Mouse (Mus musculus) MEL (cell line): ENCODE measurements around the gene Sbno2. TPM values are rescaled to one million over a fixed set of nuclear protein-coding genes. Genes with fewer than 3 reads are reported as not detected.

Experiments
- DNase-seq: peaks from one replicate; pipeline ENCODE4 v3.0.0; 2011; ENCODE audit warnings: low read depth, low spot score
- H3K27ac ChIP-seq: 2 replicates; pipeline ENCODE4 v1.5.1; 2012; ENCODE audit warnings: low read depth, mild to moderate bottlenecking, control low read depth, low read length, moderate library complexity; ENCODE audit not compliant: control insufficient read depth
- H3K27me3 ChIP-seq, 2 experiments: fragments of 150-350 bp in 1 of 2; sonication (generic) in 1 of 2; 2 replicates each; pipeline ENCODE4 v1.6.1; 2012; ENCODE audit warnings: low read length in 2 of 2, mild to moderate bottlenecking in 2 of 2, improper control_type of control experiment in 1 of 2, moderate library complexity in 1 of 2; ENCODE audit not compliant: insufficient read depth in 2 of 2, control insufficient read depth in 1 of 2
- H3K36me3 ChIP-seq, 2 experiments: 2 replicates each; pipeline ENCODE4 v1.6.1; 2012 to 2014; ENCODE audit warnings: low read length in 2 of 2, improper control_type of control experiment in 1 of 2, inconsistent platforms in 1 of 2, mild to moderate bottlenecking in 1 of 2; ENCODE audit not compliant: insufficient read depth in 2 of 2, control insufficient read depth in 1 of 2
- H3K4me1 ChIP-seq, 2 experiments: fragments of 150-350 bp in 1 of 2; sonication (generic) in 1 of 2; 2 replicates each; pipeline ENCODE4 v1.6.1; 2012; ENCODE audit warnings: low read length in 2 of 2, improper control_type of control experiment in 1 of 2, mild to moderate bottlenecking in 1 of 2; ENCODE audit not compliant: insufficient read depth in 2 of 2, control insufficient read depth in 1 of 2
- H3K4me3 ChIP-seq, 2 experiments: fragments of 150-350 bp in 1 of 2; sonication (generic) in 1 of 2; 2 replicates each; pipeline ENCODE4 v1.5.1; 2012; ENCODE audit warnings: low read depth in 2 of 2, low read length in 2 of 2, mild to moderate bottlenecking in 2 of 2, moderate library complexity in 2 of 2, control low read depth in 1 of 2, improper control_type of control experiment in 1 of 2; ENCODE audit not compliant: control insufficient read depth in 1 of 2, insufficient read depth in 1 of 2
- H3K79me2 ChIP-seq: 2 replicates; pipeline ENCODE4 v1.6.1; 2012; ENCODE audit warnings: mild to moderate bottlenecking, low read length, moderate library complexity; ENCODE audit not compliant: control insufficient read depth, poor library complexity, insufficient read depth
- H3K9ac ChIP-seq: 2 replicates; pipeline ENCODE4 v1.6.1; 2012; ENCODE audit warnings: low read depth, mild to moderate bottlenecking, control low read depth, low read length, moderate library complexity; ENCODE audit not compliant: control insufficient read depth, poor library complexity, severe bottlenecking
- H3K9me3 ChIP-seq: fragments of 150-350 bp; sonication (generic); replicated peaks from 2 replicates; pipeline ENCODE4 v1.6.1; 2012; ENCODE audit warnings: mild to moderate bottlenecking, low read length, improper control_type of control experiment, moderate library complexity; ENCODE audit not compliant: insufficient read depth
- CHD2 ChIP-seq: IDR thresholded peaks from 2 replicates; pipeline ENCODE4 v1.6.1; 2011; ENCODE audit warnings: low read length, improper control_type of control experiment
- CTCF ChIP-seq, 3 experiments: IDR thresholded peaks in 2 of 3; conservative IDR thresholded peaks in 1 of 3; 2 replicates each; pipeline ENCODE4 v1.5.1; 2011 to 2012; ENCODE audit warnings: low read length in 3 of 3, low read depth in 2 of 3, mild to moderate bottlenecking in 2 of 3, improper control_type of control experiment in 1 of 3, inconsistent platforms in 1 of 3, mixed read lengths in 1 of 3, moderate library complexity in 1 of 3; ENCODE audit not compliant: control insufficient read depth in 1 of 3, insufficient read depth in 1 of 3, poor library complexity in 1 of 3, severe bottlenecking in 1 of 3
- E2F4 ChIP-seq: IDR thresholded peaks from 2 replicates; pipeline ENCODE4 v1.6.1; 2011; ENCODE audit warnings: low read depth, low read length, improper control_type of control experiment, borderline replicate concordance
- ETS1 ChIP-seq: IDR thresholded peaks from 2 replicates; pipeline ENCODE4 v1.6.1; 2012; ENCODE audit warnings: low read depth, mild to moderate bottlenecking, inconsistent platforms, low read length, improper control_type of control experiment, moderate library complexity
- GATA1 ChIP-seq: IDR thresholded peaks from 2 replicates; pipeline ENCODE4 v1.6.1; 2011; ENCODE audit warnings: low read depth, low read length, improper control_type of control experiment
- HCFC1 ChIP-seq: IDR thresholded peaks from 2 replicates; pipeline ENCODE4 v1.6.1; 2012; ENCODE audit warnings: low read depth, mild to moderate bottlenecking, inconsistent platforms, low read length, improper control_type of control experiment, moderate library complexity
- KAT2A ChIP-seq: conservative IDR thresholded peaks from 2 replicates; pipeline ENCODE4 v1.6.1; 2012; ENCODE audit warnings: low read depth, low read length, improper control_type of control experiment, inconsistent platforms
- MEF2A ChIP-seq: IDR thresholded peaks from 2 replicates; pipeline ENCODE4 v1.6.1; 2014; ENCODE audit warnings: low read depth, mild to moderate bottlenecking, inconsistent platforms, low read length, improper control_type of control experiment; ENCODE audit not compliant: poor library complexity, insufficient replicate concordance, severe bottlenecking; ENCODE audit errors: extremely low read depth
- MXI1 ChIP-seq: IDR thresholded peaks from 2 replicates; pipeline ENCODE4 v1.6.1; 2011; ENCODE audit warnings: mild to moderate bottlenecking, low read depth, low read length, improper control_type of control experiment
- MYC ChIP-seq: IDR thresholded peaks from 2 replicates; pipeline ENCODE4 v1.6.1; 2011; ENCODE audit warnings: low read depth, mild to moderate bottlenecking, low read length, improper control_type of control experiment, moderate library complexity
- POLR2A ChIP-seq, 2 experiments: IDR thresholded peaks; 2 replicates each; pipeline ENCODE4 v1.6.1; 2011 to 2012; ENCODE audit warnings: low read length in 2 of 2, mild to moderate bottlenecking in 2 of 2, control low read depth in 1 of 2, improper control_type of control experiment in 1 of 2, low read depth in 1 of 2, moderate library complexity in 1 of 2; ENCODE audit not compliant: control insufficient read depth in 1 of 2, insufficient read depth in 1 of 2, poor library complexity in 1 of 2
- POLR2AphosphoS2 ChIP-seq: IDR thresholded peaks from 2 replicates; pipeline ENCODE4 v1.6.1; 2011; ENCODE audit warnings: low read length, improper control_type of control experiment
- POLR2AphosphoS5 ChIP-seq: IDR thresholded peaks from 2 replicates; pipeline ENCODE4 v1.6.1; 2012; ENCODE audit warnings: low read depth, borderline replicate concordance, mild to moderate bottlenecking, inconsistent platforms, low read length, moderate library complexity, mixed read lengths
- RCOR1 ChIP-seq: IDR thresholded peaks from 2 replicates; pipeline ENCODE4 v1.6.1; 2012; ENCODE audit warnings: low read depth, mild to moderate bottlenecking, inconsistent platforms, low read length, improper control_type of control experiment
- SIN3A ChIP-seq: IDR thresholded peaks from 2 replicates; pipeline ENCODE4 v1.6.1; 2012; ENCODE audit warnings: low read length, improper control_type of control experiment, inconsistent platforms
- TAL1 ChIP-seq: IDR thresholded peaks from 2 replicates; pipeline ENCODE4 v1.6.1; 2012; ENCODE audit warnings: mild to moderate bottlenecking, inconsistent platforms, low read length, moderate library complexity, mixed read lengths
- TCF12 ChIP-seq: IDR thresholded peaks from 2 replicates; pipeline ENCODE4 v1.6.1; 2014; ENCODE audit warnings: low read depth, mild to moderate bottlenecking, inconsistent platforms, low read length, improper control_type of control experiment, moderate library complexity
- UBTF ChIP-seq: IDR thresholded peaks from 2 replicates; pipeline ENCODE4 v1.6.1; 2012; ENCODE audit warnings: low read depth, mild to moderate bottlenecking, inconsistent platforms, low read length, improper control_type of control experiment, moderate library complexity, borderline replicate concordance; ENCODE audit not compliant: insufficient read depth
- USF1 ChIP-seq: IDR thresholded peaks from 2 replicates; pipeline ENCODE4 v1.6.1; 2014; ENCODE audit warnings: low read depth, mild to moderate bottlenecking, inconsistent platforms, low read length, improper control_type of control experiment, moderate library complexity
- USF2 ChIP-seq, 2 experiments: IDR thresholded peaks; 2 replicates each; pipeline ENCODE4 v1.6.1; 2011 to 2012; ENCODE audit warnings: improper control_type of control experiment in 2 of 2, low read length in 2 of 2, borderline replicate concordance in 1 of 2, inconsistent platforms in 1 of 2, low read depth in 1 of 2, mild to moderate bottlenecking in 1 of 2; ENCODE audit not compliant: insufficient read depth in 1 of 2
- ZKSCAN1 ChIP-seq: IDR thresholded peaks from 2 replicates; pipeline ENCODE4 v1.6.1; 2012; ENCODE audit warnings: low read depth, mild to moderate bottlenecking, inconsistent platforms, low read length, improper control_type of control experiment, moderate library complexity
- polyA plus RNA-seq, 2 experiments: library from polyadenylated mRNA; stranded (reverse) in 1 of 2; unstranded in 1 of 2; fragments of >175 nt in 1 of 2; fragments of >200 nt in 1 of 2; gene quantifications; 2 replicates each; pipeline versions ENCODE4 v1.2.1 to v1.2.4; 2012; ENCODE audit warnings: low replicate concordance in 2 of 2, low read depth in 1 of 2; ENCODE audit not compliant: insufficient read length in 2 of 2, insufficient read depth in 1 of 2, missing spikeins in 1 of 2
- total RNA-seq: library from RNA; depleted of rRNA; stranded (reverse); fragments of 300-350 nt; gene quantifications from 2 replicates; pipeline ENCODE4 v1.2.3, GENCODE M21; 2012

Sbno2 gene
- total and polyA plus RNA-seq, 3 experiments, result 15.8 to 29.0 TPM; not detected in 1

GRCm38 (mm10) chr10:80048834-80049233 lies 56.5 kb downstream of the Sbno2 start (continued):
- TF ChIP-seq TCF12, result peak; percentile 84
- TF ChIP-seq MEF2A, result no peak
- TF ChIP-seq ZKSCAN1, result no peak
- TF ChIP-seq MYC, result peak; percentile 83; the same call in 1 of the 2 replicates
- peak; percentile 95 for TF ChIP-seq ETS1
- 0 out of 2 replicates have a peak, but pooled peaks have one; percentile 7 for TF ChIP-seq KAT2A
- TF ChIP-seq POLR2AphosphoS5, result no peak
- TF ChIP-seq TAL1, result no peak
- no peak for TF ChIP-seq USF2 (IDR thresholded peaks at IDR 0.05; ENCODE audit: borderline replicate concordance in 1 of 2, insufficient read depth in 1 of 2, low read depth in 1 of 2, low read length in 2 of 2)
- TF ChIP-seq RCOR1, result peak; percentile 84
- TF ChIP-seq UBTF, result no peak
- TF ChIP-seq USF1, result 0 out of 2 replicates have a peak, but pooled peaks have one; percentile 21
- peak; percentile 58; the same call in 1 of the 2 replicates for TF ChIP-seq HCFC1
- peak; percentile 92 for TF ChIP-seq MXI1
- TF ChIP-seq GATA1, result peak; percentile 99
- TF ChIP-seq SIN3A, result peak; percentile 92
- TF ChIP-seq CHD2, result no peak; the same call in 1 of the 2 replicates
- TF ChIP-seq E2F4, result no peak
- TF ChIP-seq POLR2A (IDR thresholded peaks at IDR 0.05; ENCODE audit: control insufficient read depth in 1 of 2, insufficient read depth in 1 of 2, low read depth in 1 of 2, low read length in 2 of 2, poor library complexity in 1 of 2), result no peak
- TF ChIP-seq, all 39 proteins: peak for 18

- TF ChIP-seq MYC (no peak), POLR2AphosphoS2 (no peak), SIN3A (no peak), CTCF (IDR thresholded peaks at IDR 0.05 in 2 of 3, conservative IDR thresholded peaks at IDR 0.05 in 1 of 3; ENCODE audit: control insufficient read depth in 1 of 3, insufficient read depth in 1 of 3, low read depth in 2 of 3, low read length in 3 of 3, poor library complexity in 1 of 3, severe bottlenecking in 1 of 3) (no peak), MXI1 (no peak)
- TF ChIP-seq, all 39 proteins: peak for 0
- peak overlapping the region; percentile 27 to 36 for H3K4me3 ChIP-seq
- H3K9ac ChIP-seq, result peak overlapping the region; percentile 43
- no peaks in the 10 kb centered on the region for H3K9me3 ChIP-seq
- peak; percentile 32 for DNase-seq
- no peaks in the 10 kb centered on the region for H3K27me3 ChIP-seq
- H3K36me3 ChIP-seq, result peaks cover 0 to 34% of the 10 kb centered on the region in 2 experiments; a peak in 2 of 4 replicates
- no peaks in the 10 kb centered on the region; the same call in 1 of the 2 replicates for H3K79me2 ChIP-seq
- H3K4me1 ChIP-seq, result peaks cover 22 to 38% of the 10 kb centered on the region in 2 experiments
- peak overlapping the region; percentile 67 for H3K27ac ChIP-seq
Measured at GRCm38 (mm10) chr10:80048396-80048795, 57.0 kb downstream of the Sbno2 start.
